Mouse (Mus musculus): Measurements from ENCODE around the gene Mettl16. TPM values are rescaled to one million over a fixed set of nuclear protein-coding genes. Genes with fewer than 3 reads are reported as not detected.
A peak's percentile ranks its signal among the peaks of the same experiment; 100 is the strongest.

Mettl16 gene
- total RNA-seq, 2 experiments from 2014 or later, result 8.5 to 9.2 TPM

DNA sequence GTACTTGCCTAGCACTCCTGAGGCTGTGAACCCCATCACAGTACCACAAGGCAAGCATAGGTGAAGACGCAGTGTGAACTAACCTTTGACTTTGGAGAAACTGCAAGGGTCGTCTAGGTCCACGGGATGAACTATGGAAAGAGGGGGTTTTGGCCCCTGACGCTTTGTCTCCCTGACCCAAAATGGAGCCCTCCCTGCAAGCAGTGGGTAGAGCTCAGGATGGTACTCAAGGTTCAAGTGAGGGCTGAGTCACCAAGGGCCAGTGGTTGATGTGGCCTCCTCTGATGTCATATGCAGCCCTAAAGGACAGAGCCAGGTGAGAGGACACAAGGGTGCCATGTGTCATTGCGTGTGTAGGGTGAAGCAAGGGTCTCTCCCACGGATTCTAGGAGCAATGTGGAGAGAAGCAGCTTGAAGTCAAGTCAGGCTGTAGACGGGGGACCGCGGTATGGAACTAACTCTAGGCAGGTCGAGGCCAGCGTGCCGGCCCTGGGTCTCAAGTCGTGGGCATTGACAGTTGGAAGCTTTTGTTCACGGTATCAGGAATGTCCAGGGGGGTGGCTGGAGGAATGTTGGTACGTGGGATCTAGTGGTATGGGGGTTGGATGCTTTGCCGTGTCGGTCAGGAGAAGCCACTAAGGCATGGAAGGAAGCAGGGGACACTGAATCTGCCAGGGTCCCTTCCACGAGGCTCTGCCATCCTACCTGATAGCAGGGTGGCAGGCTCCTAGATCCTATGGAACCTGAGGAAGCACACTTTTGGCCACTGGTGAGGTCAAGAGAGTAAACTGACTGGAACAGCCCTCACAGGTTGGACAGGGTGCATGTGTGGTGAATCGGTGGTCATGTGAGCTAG lies 69.5 kb downstream of the Mettl16 start:
- no peak for DNase-seq
- intact Hi-C loops (cut with DNase I; ENCODE audit: low total_unique reads), result loop anchor here (10.0 kb wide), 1 partner anchor 205 kb away; no protein-coding TSS in a partner anchor

- intact Hi-C loops (cut with DNase I; ENCODE audit: low total_unique reads), result loop anchor here (10.0 kb wide), 1 partner anchor 206 kb away; no protein-coding TSS in a partner anchor
- no peak for DNase-seq
Observed at GRCm38 (mm10) chr11:74840739-74841138, 70.1 kb downstream of the Mettl16 start.

DNA sequence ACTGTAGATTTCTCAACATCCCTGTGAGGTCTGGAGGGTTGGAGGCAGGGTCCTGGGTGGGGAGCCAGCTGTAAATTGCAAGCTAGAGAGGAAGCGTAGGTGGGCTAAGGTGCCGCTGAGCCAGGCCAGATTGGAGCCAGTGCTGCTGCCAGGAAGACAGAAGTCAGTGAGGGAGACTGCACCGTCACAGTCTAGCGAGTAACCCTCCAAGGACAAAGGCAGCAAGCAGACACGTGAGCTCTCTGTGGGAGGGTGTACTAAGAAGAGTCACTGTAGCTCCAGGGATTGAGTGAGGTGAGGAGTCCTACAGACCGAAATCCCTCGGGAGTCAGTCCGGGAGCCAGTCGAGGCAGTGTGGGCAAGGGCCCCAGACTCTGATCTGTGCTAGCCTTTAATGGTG lies 70.7 kb downstream of the Mettl16 start:
- no peak for DNase-seq
- intact Hi-C loops (cut with DNase I; ENCODE audit: low total_unique reads), result loop anchor here (10.0 kb wide), 1 partner anchor 207 kb away; no protein-coding TSS in a partner anchor

DNA sequence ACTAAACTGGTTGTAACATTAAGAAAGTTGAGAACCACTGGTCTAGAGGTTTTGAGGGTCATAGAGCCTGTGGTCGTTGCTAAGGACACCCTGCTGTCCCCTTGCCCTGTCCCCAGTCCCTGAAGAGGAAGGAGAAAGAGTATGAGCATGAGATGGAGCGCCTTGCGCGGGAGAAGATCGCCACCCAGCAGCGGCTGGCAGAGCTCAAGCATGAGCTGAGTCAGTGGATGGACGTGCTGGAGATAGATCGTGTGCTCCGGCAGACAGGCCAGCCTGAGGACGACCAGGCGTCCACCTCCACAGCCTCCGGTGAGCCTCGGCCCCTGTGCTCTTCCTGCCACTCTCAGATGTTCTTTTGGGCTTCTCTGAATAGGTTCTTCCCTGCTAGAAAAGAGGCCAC lies 71.4 kb downstream of the Mettl16 start:
- DNase-seq, result no peak
- intact Hi-C loops (cut with DNase I; ENCODE audit: low total_unique reads), result loop anchor here (10.0 kb wide), 1 partner anchor 207 kb away; no protein-coding TSS in a partner anchor

GRCm38 (mm10) chr11:74842656-74843434 lies 72.2 kb downstream of the Mettl16 start:
- no peak for DNase-seq

GRCm38 (mm10) chr11:74843435-74843714 lies 72.7 kb downstream of the Mettl16 start:
- DNase-seq, result no peak
- intact Hi-C loops (cut with DNase I; ENCODE audit: low total_unique reads), result loop anchor here (10.0 kb wide), 1 partner anchor 209 kb away; no protein-coding TSS in a partner anchor

More at GRCm38 (mm10) chr11:74842656-74843434, 72.2 kb downstream of the Mettl16 start:
- intact Hi-C loops (cut with DNase I; ENCODE audit: low total_unique reads), result loop anchor here (10.0 kb wide), 1 partner anchor 208 kb away; no protein-coding TSS in a partner anchor

DNA sequence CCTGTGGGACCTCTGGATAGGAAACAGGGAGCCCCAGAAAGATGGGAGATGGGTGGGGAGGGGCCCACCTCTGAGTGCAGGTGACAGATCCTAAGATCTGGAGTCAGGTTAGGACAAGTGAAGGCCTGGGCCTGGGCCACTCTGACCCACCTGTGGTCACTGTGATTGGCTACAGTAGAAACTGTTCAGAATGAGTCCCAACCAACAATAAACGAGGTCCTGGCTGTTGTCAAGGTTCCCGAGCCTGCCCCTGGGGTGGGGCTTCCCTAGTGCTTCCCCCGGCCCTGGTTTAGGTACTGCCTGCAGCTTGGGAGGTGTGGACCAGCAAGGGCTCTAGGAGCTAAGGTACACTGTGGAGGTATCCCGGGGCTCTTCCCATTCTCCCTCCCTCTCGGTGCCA lies 73.1 kb downstream of the Mettl16 start:
- DNase-seq, result no peak
- intact Hi-C loops (cut with DNase I; ENCODE audit: low total_unique reads), result loop anchor here (10.0 kb wide), 1 partner anchor 209 kb away; no protein-coding TSS in a partner anchor

DNA sequence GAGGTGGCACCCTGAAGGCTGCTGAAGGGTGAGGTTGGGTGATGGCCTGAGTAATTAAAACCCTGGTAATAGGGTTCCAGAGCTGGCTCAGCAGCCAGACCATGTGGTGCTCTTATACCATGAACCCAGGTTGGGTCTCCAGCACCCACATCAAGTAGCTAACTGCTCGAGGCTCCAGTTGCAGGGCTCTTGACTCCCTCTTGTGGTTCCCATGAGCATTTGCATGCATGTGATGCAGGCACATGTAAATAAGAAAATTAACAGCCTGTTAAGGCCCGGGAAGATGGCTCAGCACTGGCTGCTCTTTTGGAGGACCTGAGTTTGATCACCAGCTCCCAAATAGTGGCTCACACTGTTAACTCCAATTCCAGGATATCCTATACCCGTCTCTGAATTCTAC lies 75.2 kb downstream of the Mettl16 start:
- no peak for DNase-seq
- intact Hi-C loops (cut with DNase I; ENCODE audit: low total_unique reads), result loop anchor here (10.0 kb wide), 1 partner anchor 211 kb away; no protein-coding TSS in a partner anchor

GRCm38 (mm10) chr11:74847919-74848521 lies 77.4 kb downstream of the Mettl16 start:
- DNase-seq, result peak; percentile 58
- intact Hi-C loops (cut with DNase I; ENCODE audit: low total_unique reads), result loop anchor here (2.0 to 10.0 kb wide), 2 partner anchors 27 to 213 kb away; no protein-coding TSS in a partner anchor

GRCm38 (mm10) chr11:74850998-74851661 lies 80.5 kb downstream of the Mettl16 start:
- DNase-seq, result no peak
- intact Hi-C loops (cut with DNase I; ENCODE audit: low total_unique reads), result no loop called here

DNA sequence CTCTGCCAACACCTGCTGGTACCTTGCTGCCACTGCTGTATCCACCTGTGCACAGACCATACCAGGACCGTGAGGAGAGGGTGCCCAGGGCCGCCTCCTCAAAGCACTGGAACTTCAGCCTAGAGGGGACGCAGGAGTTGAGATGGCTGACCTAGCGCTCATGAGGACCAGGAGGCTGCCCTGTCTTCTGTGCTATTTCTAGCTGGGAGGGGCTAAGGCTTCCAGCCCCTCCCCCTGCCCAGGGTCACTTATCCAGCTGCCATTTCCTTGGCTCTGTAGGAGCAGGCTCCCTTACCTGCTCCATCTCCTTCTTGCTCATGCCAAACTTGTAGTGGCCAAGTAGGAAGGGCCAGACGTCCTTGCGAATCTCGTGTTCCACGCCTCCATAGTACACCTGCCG lies 87.1 kb downstream of the Mettl16 start:
- no peak for DNase-seq
- intact Hi-C loops (cut with DNase I; ENCODE audit: low total_unique reads), result no loop called here

DNA sequence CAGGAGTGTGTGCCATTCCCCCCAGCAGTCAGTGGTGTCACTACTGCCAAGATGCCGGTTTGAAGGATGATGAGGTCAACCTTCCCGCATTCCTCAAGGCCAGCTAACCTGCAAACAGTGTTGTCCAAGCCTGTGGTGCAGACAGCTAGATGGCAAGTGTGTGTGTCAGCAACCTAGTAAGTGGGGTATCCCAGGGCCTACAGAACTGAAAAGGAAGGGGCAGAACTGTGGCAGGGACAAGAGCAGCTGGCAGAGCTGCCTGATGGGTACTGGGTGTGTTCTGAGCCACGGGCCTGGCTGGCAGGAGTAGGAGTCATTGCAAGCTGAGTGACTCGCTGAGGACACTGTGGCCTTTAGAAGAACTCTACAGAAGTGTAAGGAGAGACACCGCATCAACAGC lies 91.5 kb downstream of the Mettl16 start:
- intact Hi-C loops (cut with DNase I; ENCODE audit: low total_unique reads), result no loop called here
- no peak for DNase-seq

DNA sequence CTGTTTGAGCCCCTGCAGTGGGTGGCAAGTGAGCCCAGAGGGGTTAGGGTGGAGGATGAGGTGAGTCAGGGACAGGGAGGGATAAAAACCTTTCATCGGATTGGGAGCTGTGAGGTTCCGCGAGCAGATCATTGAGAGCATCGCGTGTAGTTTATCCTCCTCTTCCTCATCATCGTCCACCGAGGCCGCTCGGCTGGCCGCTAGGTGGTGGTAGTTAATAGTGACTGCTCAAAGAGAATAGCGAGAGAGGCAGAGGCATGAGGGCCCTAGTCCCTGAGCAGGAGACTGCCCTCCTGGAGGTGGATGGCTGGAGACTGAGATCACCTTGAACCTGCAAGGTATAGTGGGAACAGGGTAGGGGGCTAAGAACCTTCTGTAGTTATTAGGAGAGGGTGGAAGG lies 92.8 kb downstream of the Mettl16 start:
- intact Hi-C loops (cut with DNase I; ENCODE audit: low total_unique reads), result no loop called here
- DNase-seq, result no peak

DNA sequence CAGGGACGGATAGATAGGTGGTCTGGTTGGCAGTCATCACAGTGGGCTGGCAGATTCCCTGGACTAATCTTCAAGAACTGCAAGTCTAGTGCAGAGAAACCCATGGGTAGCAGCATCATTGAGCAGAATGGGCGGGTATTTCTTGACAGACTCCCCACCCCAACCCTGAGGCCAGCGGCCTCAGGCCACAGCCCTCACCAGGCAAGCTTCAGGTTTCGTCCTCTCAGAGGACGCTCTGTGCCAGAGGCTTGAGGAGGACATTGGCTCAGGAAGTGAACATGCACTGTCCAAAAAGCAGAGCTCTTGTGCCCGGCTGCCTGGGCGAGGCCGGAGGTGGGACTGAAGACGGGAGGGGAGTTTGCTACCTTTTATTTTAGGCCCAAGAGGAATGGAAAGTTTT lies 93.8 kb downstream of the Mettl16 start:
- no peak for DNase-seq
- intact Hi-C loops (cut with DNase I; ENCODE audit: low total_unique reads), result no loop called here

- no peak for DNase-seq
- intact Hi-C loops (cut with DNase I; ENCODE audit: low total_unique reads), result no loop called here
Observed at GRCm38 (mm10) chr11:74865252-74865651, 94.6 kb downstream of the Mettl16 start.

GRCm38 (mm10) chr11:74866640-74867039 lies 96.0 kb downstream of the Mettl16 start:
- peak; percentile 94 for DNase-seq
- intact Hi-C loops (cut with DNase I; ENCODE audit: low total_unique reads), result no loop called here

GRCm38 (mm10) chr11:74867181-74867580 lies 96.6 kb downstream of the Mettl16 start:
- DNase-seq, result peak; percentile 88
- intact Hi-C loops (cut with DNase I; ENCODE audit: low total_unique reads), result no loop called here

DNA sequence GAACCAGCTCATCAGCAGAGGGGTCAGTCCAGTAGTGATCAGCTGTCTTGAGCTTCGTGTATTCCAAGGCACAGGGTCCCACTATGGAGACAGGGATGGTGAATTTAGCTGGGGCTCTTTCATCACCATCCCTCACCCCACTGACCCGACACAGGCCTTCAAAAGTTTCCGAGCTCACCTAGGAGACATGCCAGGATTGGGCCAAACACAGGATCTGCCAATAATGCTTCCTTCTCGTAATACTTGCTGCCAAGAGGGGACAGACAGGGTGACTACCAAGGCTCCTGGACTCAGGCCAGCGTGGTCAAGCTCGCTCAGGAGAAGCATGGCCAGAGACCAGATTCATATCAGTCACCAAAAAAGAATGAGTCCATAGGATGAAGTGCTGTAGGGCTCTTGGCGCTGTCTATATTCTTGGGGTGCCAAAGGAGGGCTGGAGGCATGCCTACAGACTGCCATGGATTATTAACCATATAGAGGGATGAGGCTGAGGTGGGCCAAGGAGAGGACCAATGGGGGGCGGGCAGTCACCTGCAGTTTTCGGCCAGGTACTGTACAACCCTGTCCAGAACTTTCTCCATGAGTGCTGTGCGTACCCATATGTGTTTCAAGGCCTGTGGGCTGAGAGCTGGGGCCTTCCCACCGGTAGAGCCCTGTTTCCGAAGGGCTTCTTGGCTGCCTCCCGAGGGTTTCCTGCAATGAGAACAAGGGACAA lies 97.6 kb downstream of the Mettl16 start:
- no peak for DNase-seq
- intact Hi-C loops (cut with DNase I; ENCODE audit: low total_unique reads), result no loop called here

GRCm38 (mm10) chr11:74869603-74870002 lies 99.0 kb downstream of the Mettl16 start:
- DNase-seq, result no peak
- intact Hi-C loops (cut with DNase I; ENCODE audit: low total_unique reads), result no loop called here
